Mouse (Mus musculus): ENCODE data around the gene Oaf.

Gene Oaf

GRCm38 (mm10) chr9:43239712-43240593 is at the start of gene Oaf:
Gene Oaf (minus strand): TSS chr9:43239911.
- DNase-seq: peak; percentile 89

DNA sequence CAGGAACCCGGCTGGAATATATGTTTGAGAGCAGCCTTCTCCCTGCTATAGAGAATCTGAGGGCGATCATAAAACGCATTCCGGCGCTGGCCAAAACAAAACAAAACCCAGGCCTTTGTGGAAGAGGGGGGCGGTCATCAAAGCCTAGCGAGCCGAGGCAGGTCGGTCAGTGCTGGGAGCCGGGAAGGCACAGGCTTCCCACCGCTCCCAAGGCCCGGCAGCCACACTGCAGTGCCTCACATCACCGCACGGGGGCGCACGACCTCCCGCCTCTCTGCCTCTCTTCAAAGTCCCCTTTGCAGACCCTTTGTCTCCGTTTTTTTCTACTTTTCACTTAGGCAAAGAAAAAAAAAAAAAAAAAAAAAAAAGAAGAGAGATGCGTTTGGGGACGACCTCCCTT is 47.2 kb upstream of the Oaf start:
- peak; percentile 63 for DNase-seq

- DNase-seq: no peak
Observed at GRCm38 (mm10) chr9:43285281-43285680, 45.6 kb upstream of the Oaf start.

DNA sequence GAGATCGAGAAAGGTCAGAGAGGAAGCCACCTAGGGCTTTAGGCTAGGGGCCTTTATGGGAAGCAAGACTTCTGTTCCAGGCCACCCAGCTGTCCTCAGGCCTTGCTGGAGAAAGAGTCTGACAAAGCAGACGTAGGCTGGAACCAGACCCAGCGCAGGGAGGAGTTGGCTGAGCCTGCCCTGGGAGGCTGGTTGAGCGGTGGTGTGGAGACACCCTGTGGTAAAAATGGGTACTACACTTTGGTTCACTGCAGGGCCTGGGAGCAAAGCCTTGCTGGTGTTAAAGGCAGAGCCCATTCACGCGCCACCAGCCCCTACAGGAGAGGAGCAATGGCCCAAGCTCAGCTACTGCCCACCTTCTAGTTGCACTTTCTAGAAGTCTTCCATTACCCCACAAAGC is 44.6 kb upstream of the Oaf start:
- DNase-seq: peak; percentile 78

GRCm38 (mm10) chr9:43273735-43274134 is 34.0 kb upstream of the Oaf start:
- no peak for DNase-seq

- DNase-seq: no peak
Observed at GRCm38 (mm10) chr9:43271761-43272518, 32.2 kb upstream of the Oaf start.

- DNase-seq: no peak
Observed at GRCm38 (mm10) chr9:43270723-43271252, 31.1 kb upstream of the Oaf start.

- DNase-seq: no peak
Observed at GRCm38 (mm10) chr9:43269166-43269565, 29.5 kb upstream of the Oaf start.

- DNase-seq: peak; percentile 82
Observed at GRCm38 (mm10) chr9:43267357-43267756, 27.6 kb upstream of the Oaf start.

DNA sequence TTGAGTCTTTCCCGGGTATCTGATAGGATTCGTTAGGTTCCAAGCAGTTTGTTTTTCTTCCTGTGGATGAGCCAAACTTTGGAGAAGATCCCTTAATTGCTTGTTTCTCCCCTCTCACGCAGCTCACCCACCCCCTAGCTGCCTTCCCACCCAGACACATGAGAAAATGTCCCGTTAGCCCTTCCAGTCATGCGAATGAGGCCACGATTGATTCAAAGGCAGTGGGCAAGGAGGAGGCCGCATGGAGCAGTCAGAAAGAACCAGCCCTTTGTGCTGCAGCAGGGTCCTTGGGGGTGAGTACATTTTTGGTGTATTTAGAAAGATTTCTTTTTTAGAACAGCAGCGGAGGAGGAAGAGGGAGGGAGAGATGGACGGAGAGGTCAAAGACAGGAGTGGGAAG is 25.5 kb upstream of the Oaf start:
- DNase-seq: no peak

DNA sequence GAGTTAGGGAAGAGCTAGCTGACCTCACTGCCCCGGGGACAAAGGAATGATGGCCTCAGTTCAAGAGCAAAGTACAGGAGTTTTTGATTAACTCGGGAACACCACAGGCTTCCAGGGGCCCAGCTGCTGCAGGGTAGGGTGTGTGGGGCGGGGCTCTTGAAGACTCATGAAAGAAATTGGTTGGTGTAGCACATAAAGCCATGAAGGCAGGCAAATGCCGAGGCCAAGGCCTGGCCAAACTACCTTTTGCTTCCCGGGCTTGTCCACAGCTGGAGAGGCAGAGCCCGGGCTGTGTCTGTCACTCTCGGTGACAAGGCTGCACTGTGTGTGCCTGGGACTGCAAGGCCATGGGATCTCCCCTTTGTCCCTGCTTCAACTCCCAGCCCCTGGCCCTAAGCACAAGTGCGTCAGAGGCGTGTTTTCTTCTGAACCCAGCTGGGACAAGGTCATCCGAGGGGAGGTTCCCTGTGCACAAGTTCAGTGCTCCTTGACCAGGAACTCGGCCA is 24.3 kb upstream of the Oaf start:
- DNase-seq: peak; percentile 64

DNA sequence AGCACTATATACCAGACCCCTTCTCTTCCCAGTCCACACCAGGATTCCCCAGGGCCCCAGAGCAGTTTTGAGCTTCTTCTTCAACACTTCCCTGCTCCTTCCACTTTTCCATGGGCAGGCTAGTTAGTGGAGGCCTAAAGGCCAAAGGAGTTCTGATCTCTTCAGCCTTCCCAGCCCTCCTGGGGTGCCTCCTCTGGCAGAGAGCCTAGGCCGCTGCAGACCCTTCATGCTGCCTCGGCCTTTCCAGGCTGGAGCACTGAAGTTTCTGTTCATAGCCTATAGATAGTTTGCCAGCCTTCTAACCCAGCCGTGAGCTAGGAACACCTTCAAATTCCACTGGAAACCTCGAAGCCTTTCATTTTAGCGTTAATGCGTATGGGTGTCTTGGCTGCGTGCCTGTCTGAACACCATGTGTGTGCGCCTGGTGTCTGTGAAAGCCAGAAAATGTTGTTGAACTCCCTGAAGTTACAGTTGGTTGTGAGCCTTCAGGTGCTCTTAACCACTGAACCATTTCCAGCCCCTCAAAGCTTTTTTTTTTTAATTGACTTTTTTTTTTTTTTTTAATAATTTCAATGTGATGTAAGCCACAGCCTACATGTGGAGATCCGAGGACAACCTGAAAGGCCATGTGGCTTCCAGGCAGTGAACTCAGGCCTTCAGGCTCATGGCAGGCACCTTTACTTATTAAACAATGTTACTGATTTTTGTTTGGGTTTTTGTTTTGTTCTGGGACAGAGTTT is 23.3 kb upstream of the Oaf start:
- DNase-seq: no peak

DNA sequence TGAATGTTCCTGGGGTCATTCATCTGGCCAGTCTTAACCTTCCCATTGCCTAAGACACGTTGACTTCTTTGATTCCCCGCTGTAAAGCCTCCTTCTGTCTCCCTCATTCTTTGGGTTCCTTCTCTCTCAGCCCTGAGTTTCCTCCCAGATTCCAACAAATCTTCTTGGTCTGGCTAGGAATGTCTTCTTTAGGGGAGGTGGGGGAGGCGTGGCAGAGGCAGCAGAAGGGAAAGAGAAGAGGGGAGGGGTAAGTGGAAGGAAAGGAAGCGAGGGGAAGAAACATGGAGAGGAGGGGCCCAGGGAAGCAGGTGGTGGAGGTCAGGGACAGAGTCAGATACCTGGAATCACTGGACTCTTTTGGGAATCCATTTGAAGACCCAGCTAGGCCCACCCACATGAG is 22.7 kb upstream of the Oaf start:
- DNase-seq: no peak

- peak; percentile 26 for DNase-seq
Observed at GRCm38 (mm10) chr9:43261941-43262340, 22.2 kb upstream of the Oaf start.

- peak; percentile 20 for DNase-seq
Observed at GRCm38 (mm10) chr9:43261124-43261907, 21.6 kb upstream of the Oaf start.

DNA sequence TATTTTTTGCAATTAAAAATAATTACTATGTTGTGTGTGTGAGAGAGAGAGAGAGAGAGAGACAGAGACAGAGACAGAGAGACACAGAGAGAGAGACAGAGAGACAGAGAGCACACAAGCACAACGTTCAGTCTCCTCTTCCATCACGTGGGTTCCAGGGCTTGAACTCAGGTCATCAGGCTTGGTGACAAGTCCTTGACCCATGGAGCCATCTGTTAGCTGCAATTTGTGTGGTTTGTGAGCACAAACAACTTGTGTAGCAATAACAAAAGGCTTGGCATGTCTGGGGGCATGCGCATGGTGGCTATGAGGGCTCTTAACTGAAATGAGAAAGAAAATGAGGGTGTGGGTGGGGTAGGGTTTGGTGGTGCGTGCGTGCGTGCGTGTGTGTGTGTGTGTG is 20.9 kb upstream of the Oaf start:
- DNase-seq: no peak

GRCm38 (mm10) chr9:43253271-43253681 is 13.6 kb upstream of the Oaf start:
- DNase-seq: peak; percentile 41

DNA sequence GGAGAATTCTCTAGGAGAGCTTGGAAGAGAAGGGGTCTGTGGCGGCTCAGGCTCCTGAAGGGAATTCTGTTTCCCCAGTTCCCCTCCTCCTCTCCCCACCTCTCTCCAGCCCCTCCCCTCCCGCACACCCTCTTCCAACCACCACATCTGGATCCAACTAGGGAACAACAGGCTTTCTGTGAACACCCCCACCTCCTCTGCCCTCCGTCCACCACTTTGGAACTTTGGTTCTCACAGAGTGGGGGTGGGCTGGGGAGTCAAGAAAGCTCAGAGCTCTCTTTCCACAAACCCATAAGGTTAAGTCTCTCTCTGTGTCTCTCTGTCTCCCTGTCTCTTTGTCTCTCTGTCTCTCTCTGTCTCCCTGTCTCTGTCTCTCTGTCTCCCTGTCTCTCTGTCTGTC is 13.1 kb upstream of the Oaf start:
- peak; percentile 33 for DNase-seq

DNA sequence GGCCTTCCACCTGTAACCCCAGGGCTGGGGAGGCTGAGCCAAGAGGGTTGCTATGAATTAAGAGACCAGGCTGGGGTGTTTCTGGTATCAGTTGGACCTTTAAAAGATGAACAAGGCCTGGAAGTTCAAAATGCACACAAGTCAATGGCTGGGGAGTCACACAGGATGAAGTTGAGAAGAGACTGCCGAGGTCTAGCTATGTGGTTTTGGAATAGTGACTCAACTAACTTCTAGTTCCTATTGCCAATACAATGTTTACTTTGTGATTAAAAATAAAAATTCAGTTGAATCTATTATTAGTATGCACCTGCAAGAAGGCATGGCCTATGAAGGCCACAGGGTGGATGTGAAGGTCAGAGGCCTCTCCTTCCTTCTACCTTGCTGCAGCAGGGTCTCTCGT is 12.1 kb upstream of the Oaf start:
- no peak for DNase-seq

DNA sequence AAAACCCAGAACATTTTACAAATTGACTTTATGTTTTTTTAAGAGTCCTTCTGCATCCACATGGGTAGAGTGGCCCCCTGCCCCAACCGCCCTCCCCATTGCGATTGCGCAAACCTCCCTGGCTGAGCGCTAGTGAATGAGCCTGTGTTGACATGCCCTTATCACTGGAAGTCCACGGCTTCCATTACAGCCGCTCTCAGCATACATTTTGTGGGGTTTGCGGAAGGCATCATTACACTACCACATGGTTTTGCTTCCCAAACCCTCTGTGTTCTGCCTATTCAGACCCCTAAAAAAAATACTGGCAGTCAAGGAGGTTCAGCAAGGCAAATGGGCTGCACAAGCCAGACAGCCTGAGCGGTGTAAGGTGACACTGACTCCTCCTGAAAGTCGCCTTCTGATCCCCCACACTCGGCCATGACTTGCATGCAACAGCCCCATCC is 7.0 kb upstream of the Oaf start:
- peak; percentile 74 for DNase-seq

DNA sequence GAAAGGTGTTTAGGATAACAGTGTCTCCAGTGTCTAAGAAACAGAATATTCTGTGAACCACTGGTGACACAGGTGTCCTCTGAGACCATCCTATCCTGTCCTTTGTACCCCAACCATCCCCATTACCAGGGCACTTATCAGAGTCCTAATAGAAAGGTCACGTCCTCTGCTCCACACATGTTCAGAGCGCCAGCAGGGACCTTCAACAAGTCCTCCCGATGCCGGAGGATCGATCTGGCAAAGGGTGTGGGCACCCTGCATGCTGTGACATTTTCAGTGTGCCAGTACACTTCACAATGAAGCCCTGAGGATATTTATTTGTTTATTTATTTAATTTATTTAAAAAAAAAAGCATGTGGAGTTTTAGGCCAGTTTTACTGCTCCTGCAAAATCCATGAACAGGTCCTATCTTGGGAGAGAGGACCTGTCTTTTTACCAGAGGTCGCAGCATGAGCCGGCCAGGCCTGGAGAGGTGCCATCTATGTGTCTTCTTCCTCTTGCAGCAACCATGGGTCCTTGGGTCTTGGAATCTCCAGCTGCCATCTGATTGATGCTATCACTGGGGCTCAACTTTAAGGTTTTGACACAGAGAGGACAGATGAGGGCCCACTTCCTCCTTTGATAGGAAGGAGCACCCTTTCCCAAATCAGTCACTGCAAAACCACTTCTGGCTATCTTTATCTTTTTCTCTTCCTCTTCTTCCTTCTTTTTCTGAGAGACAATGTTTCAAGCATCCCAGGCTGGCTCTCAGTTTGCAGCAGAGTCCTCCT is 6.3 kb upstream of the Oaf start:
- DNase-seq: no peak

Data from liver (tissue).